Mouse (Mus musculus) left cerebral cortex, adult 11 months (tissue): ENCODE results near the gene Fbxw4.

Source experiments
- DNase-seq: peaks from one replicate; pipeline ENCODE4 v3.0.0; 2022; ENCODE audit warnings: low spot score

The Fbxw4 gene

DNA sequence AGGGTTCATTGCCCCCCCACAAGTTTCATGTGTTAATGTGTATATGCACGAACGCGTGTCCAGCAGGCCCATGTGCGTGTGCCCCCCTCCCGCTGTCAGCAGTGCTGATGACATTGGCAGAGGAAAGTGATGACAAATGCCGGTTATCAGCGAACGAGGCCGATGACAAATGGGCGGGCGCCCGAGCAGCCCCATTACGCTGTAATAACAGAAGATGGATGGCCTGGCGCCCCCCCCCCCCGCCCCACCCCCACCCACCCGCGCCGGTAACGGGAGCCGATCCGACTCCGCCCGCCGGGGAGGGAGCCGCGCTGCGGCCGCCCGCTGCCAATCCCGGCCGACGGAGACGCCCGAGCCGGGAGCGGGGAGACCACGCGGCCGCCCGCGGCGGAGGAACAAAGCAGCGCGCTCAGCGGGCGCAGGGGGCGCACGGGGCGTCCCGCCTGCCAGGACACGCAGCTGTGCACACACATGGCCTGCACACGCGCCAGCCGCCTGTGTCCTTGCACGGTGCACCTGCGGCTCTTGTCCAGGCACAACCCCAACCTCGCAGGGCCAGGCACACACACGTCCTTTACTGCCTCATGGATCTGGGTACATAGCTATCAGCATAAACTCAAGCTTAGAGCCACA lies 118.6 kb downstream of the Fbxw4 start:
- DNase-seq: no peak

DNA sequence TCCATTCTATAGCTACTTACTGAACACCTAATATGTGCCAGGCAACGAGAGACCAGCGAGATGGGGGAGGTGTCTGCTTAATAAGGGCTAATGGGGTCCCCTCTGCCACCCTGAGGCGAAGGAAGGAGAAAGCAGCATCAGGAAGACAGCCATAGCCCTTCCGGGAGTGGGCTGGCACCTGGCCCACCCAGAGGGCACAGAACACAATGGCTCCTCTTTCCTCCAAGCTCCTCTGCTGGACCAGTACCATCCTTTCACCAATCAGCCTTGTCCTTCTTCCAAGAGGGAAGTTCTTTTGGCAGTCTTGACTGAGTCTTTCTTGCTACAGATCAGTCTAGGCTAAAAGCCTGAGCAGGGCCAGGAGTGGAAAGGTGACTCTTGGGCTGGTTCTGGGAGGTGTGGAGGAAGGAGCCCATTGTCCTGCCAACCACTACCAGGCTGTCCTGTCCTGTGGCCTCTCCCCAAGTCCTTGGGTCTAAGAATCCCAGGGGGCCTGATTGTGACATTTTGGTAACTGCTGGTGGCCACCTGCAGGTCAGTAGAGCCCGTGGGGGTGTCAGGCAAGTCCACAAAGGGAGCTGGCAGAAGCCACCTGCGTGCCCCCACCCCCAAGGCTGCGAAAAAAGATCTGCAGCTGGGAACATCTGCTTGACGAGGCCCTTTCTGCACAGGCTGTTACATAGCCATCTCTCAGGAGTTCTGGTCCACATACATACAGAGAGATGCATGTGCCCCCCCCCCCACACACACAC lies 119.3 kb downstream of the Fbxw4 start:
- DNase-seq: no peak

DNA sequence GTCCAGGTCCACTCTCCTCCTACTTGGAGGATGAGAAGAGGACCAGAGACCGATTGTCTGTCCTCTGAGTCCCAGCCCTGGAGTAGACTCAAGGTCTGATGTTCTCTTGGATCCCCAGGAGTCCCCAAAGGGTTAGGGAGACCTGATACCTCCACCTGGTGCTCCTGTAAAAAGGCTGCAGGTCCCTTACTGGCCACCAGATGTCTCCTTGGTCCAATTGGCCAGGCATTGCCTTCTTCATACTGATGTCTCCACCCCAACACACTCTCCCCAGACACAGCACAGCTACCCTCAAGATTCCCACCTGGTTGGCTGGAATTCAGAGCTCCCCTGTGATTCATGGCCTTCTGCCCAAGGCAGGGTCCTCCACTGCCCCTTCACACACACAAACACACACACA lies 122.6 kb downstream of the Fbxw4 start:
- no peak for DNase-seq

DNA sequence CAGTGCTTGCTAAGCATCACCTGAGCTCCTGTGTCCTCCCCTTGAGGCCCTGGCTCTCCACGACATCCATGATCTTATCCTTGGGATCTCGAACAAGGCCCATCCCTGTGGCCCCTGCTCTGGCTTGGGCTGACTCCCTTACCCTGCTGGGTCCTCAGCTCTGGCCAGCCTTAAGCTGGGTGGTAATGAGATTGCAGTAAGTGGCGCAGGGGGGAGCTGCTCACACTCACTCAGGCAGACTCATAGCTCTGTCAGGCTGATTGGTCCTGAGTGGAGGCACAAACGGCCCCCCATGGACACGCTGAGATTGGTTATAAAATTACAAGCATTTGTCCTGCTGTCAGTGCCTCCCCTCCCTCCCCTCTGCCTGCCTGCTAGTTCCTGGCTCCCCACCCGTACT lies 124.2 kb downstream of the Fbxw4 start:
- DNase-seq: no peak

DNA sequence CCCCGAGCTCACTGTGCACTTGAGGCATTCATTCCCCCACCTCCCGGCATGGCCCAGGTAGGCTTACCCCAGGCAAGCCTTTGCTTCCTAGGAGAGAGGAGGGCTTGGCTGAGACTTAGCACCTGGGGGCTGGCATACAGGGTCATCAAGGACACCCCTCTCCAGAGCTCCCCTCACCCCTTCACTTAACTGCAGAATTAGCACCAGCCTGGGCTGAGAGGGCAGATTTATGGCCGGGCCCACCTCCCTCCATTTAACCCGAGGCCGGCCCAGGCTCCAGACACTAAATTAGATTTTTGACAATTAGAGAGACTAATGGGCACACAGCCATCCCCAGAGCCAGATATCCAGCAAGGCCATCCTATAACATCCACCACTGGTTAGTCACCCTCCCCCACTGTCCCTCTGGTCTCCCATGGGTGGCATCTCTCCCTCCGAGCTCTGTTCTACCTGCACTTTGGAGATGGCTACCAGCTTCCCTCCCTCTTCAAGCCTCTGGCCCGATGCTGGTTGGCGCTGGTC lies 124.8 kb downstream of the Fbxw4 start:
- no peak for DNase-seq

DNA sequence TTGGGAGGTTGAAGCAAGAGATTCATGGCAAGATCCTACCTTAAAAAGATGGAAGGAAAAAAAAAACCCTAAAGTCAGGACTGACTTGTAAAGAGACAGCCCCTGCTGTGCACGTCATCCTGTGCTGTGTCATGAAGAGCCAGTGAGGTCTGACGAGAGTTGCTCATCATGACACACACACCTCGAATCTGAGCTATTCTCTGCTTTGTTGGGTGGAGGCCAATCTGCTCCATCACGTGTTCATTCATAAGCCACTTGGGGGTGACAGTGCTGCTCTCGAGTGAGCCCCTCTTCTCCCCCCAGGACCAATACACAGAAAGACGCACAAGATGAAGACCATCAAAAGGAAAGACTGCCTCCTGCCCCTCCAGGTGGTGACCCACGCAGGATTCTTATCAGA lies 126.5 kb downstream of the Fbxw4 start:
- DNase-seq: no peak

DNA sequence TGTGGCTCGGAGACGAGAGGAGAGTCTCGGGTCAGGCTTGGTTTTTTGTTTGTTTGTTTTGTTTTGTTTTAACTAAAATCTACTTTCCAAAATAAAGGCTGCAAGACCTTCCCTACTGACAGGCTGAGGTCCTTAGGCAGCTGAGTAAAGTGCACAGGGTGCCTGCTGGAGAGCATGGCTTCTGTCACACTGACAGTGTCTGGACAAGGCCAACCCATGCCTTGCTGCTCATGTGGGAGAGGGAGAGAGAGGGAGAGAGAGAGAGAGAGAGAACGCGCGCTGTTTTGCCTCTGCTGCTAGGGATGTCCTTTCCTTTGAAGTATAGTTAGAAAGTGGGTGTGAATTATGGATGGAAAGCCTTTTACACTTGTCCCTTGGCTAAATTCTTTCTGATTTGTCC lies 128.6 kb downstream of the Fbxw4 start:
- no peak for DNase-seq

DNA sequence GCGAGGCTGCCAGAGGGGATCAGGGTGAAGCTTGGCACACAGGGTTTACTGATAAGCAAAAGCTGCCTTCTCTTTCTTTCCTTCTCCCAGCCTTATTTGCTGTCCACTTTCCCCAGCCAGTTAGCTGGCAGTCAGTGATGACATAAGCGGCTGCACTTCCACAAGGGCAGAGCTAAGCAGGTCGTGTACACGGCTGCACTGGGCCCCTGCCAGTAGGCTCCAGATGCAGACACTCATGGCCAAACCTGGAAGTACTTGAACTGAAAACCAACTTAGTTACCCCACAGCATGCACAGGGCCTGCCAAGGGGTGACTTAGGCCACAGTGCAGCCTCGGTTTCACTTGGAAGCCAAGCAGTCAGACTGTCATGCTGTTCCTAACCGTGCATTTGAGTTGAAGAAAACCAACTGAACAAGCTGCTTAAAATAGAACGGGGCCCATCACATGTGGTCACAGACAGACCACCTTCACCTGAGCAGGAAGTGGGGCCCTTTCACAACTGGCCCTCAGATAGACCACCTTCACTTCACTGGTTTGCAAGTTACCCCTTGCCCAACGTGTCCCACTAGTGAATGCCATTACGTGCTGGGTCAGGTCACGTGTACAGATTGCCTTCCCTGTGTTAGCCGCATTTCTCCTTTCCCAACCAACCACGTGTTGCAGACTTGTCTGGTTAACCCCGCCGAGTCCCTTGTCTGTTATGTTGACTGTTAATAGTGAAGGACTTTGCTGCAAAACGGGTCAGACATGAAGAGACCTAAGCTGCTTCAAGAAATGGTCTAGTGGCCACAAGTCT lies 129.7 kb downstream of the Fbxw4 start:
- no peak for DNase-seq

DNA sequence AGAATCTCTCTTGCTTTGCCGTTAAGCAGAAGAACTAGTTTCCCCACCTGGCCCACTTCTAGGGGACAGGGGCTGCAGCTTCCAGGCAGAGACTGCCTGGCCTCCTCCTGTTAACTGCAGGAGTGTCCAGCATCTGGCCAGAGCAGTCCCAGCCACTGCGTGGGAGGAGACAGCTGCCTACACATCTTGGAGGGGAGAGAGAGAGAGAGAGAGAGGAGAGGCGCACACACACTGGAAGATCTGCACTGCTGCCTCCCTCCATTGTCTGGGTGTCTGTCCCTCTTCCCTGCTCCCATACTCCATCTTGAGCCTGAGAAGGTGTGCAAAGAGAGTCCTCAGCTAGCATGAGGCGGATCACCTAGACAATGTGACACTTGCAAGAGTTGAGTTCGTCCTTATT lies 130.8 kb downstream of the Fbxw4 start:
- DNase-seq: no peak
